Mouse (Mus musculus) layer of hippocampus, postnatal 36 days (tissue): ENCODE data around the gene Lrrc32. TPM values are rescaled to one million over a fixed set of nuclear protein-coding genes. Genes with fewer than 3 reads are reported as not detected.

ENCODE experiments used
- DNase-seq, 2 experiments: peaks; one replicate each; pipeline ENCODE4 v3.0.0; 2022
- total RNA-seq, 2 experiments: library from RNA; stranded (reverse); gene quantifications; 2 replicates each; pipeline ENCODE4 v1.2.3; 2021

The Lrrc32 gene
- total RNA-seq, 2 experiments from 2014 or later: 1.6 to 1.8 TPM

- no peak for DNase-seq
Measured at GRCm38 (mm10) chr7:98488398-98489130, 519 bp upstream of the Lrrc32 start.

- peak; percentile 42 to 62 for DNase-seq
Measured at GRCm38 (mm10) chr7:98489623-98490084, 571 bp downstream of the Lrrc32 start.

GRCm38 (mm10) chr7:98490328-98490727 is 1.2 kb downstream of the Lrrc32 start:
- no peak for DNase-seq

- DNase-seq: no peak
Measured at GRCm38 (mm10) chr7:98490911-98491310, 1.8 kb downstream of the Lrrc32 start.

- no peak for DNase-seq
Measured at GRCm38 (mm10) chr7:98491451-98492200, 2.5 kb downstream of the Lrrc32 start.

GRCm38 (mm10) chr7:98492331-98492730 is 3.2 kb downstream of the Lrrc32 start:
- DNase-seq: no peak

GRCm38 (mm10) chr7:98493307-98493706 is 4.2 kb downstream of the Lrrc32 start:
- no peak for DNase-seq

GRCm38 (mm10) chr7:98493901-98494480 is 4.9 kb downstream of the Lrrc32 start:
- DNase-seq: no peak

- DNase-seq: no peak
Measured at GRCm38 (mm10) chr7:98495591-98495990, 6.5 kb downstream of the Lrrc32 start.

GRCm38 (mm10) chr7:98497451-98497850 is 8.4 kb downstream of the Lrrc32 start:
- DNase-seq: no peak

GRCm38 (mm10) chr7:98498101-98498500 is 9.0 kb downstream of the Lrrc32 start:
- no peak for DNase-seq

- DNase-seq: no peak
Measured at GRCm38 (mm10) chr7:98498656-98499560, 9.8 kb downstream of the Lrrc32 start.

- no peak for DNase-seq
Measured at GRCm38 (mm10) chr7:98499561-98500292, 10.6 kb downstream of the Lrrc32 start.

- DNase-seq: no peak
Measured at GRCm38 (mm10) chr7:98500470-98500869, 11.4 kb downstream of the Lrrc32 start.

GRCm38 (mm10) chr7:98501078-98501477 is 12.0 kb downstream of the Lrrc32 start:
- no peak for DNase-seq

- DNase-seq: no peak
Measured at GRCm38 (mm10) chr7:98502921-98503320, 13.8 kb downstream of the Lrrc32 start.

GRCm38 (mm10) chr7:98503951-98504647 is 15.0 kb downstream of the Lrrc32 start:
- no peak for DNase-seq

GRCm38 (mm10) chr7:98504726-98505314 is 15.7 kb downstream of the Lrrc32 start:
- DNase-seq: no peak

GRCm38 (mm10) chr7:98505664-98506063 is 16.6 kb downstream of the Lrrc32 start:
- DNase-seq: no peak
